Mouse (Mus musculus): ENCODE data around the gene Calml4. TPM values are rescaled to one million over a fixed set of nuclear protein-coding genes. Genes with fewer than 3 reads are reported as not detected.

The Calml4 gene
- total and polyA plus RNA-seq, 3 experiments: not detected

GRCm38 (mm10) chr9:62901736-62902135 lies 43.9 kb downstream of the Calml4 start:
- DNase-seq (ENCODE audit: extremely low read depth): no peak
- Histone ChIP-seq H3K4me3 (replicated peaks in 1 of 3; ENCODE audit: low read depth in 2 of 3, low read length in 2 of 3, poor library complexity in 1 of 3) (no peak overlapping the region), H3K27me3 (replicated peaks) (no peaks in the 10 kb centered on the region), H3K27ac (ENCODE audit: insufficient read depth, low read depth) (no peak overlapping the region), H3K4me2 (ENCODE audit: insufficient read depth, low read depth, poor library complexity, severe bottlenecking) (no peak overlapping the region), H3K4me1 (ENCODE audit: control insufficient read depth in 1 of 2, insufficient read depth in 2 of 2) (no peaks in the 10 kb centered on the region), H3K79me2 (replicated peaks; ENCODE audit: control insufficient read depth, extremely low read depth, insufficient read depth, poor library complexity, severe bottlenecking) (no peaks in the 10 kb centered on the region), H3K9me3 (replicated peaks; ENCODE audit: low read length) (peaks cover 8% of the 10 kb centered on the region), H3K36me3 (replicated peaks in 1 of 2; ENCODE audit: control insufficient read depth in 1 of 2, insufficient read depth in 1 of 2, low read length in 1 of 2) (peaks cover 14 to 64% of the 10 kb centered on the region in 2 experiments), H3K9ac (ENCODE audit: insufficient read depth, low read depth) (no peak overlapping the region)
- in situ Hi-C loops (cut with MboI; ENCODE audit: low pct_ligation_motif_present, low pct_unique_long_range_greater_than_20kb, low sequenced_read_pairs) (no loop called here), dilution Hi-C loops (cut with MboI; ENCODE audit: extremely low pct_ligation_motif_present, extremely low pct_unique_long_range_greater_than_20kb, low sequenced_read_pairs) (no loop called here)
- TF ChIP-seq MAZ (IDR thresholded peaks at IDR 0.05; ENCODE audit: low read depth, low read length) (no peak), PAX5 (IDR thresholded peaks at IDR 0.05; ENCODE audit: low read length) (no peak), NRF1 (IDR thresholded peaks at IDR 0.05; ENCODE audit: low read depth, low read length) (no peak), ETS1 (conservative IDR thresholded peaks at IDR 0.05; ENCODE audit: low read depth, low read length) (no peak), IRF4 (IDR thresholded peaks at IDR 0.05; ENCODE audit: low read depth, low read length) (no peak), CTCF (conservative IDR thresholded peaks at IDR 0.05 in 1 of 2, IDR thresholded peaks at IDR 0.05 in 1 of 2; ENCODE audit: low read depth in 2 of 2, low read length in 2 of 2) (no peak), TBP (conservative IDR thresholded peaks at IDR 0.05; ENCODE audit: low read depth, low read length) (no peak), MEF2A (IDR thresholded peaks at IDR 0.05; ENCODE audit: borderline replicate concordance, low read depth, low read length) (no peak), BHLHE40 (IDR thresholded peaks at IDR 0.05; ENCODE audit: low read depth, low read length) (no peak), GABPA (IDR thresholded peaks at IDR 0.05; ENCODE audit: insufficient replicate concordance, low read depth, low read length) (no peak), POLR2A (IDR thresholded peaks at IDR 0.05; ENCODE audit: low read depth, low read length) (no peak), RCOR1 (conservative IDR thresholded peaks at IDR 0.05; ENCODE audit: low read depth, low read length) (no peak), RAD21 (IDR thresholded peaks at IDR 0.05; ENCODE audit: low read depth, low read length) (no peak), NELFE (IDR thresholded peaks at IDR 0.05; ENCODE audit: low read depth, low read length) (no peak)

GRCm38 (mm10) chr9:62903841-62904240 lies 46.0 kb downstream of the Calml4 start:
- no peak overlapping the region for H3K4me2 ChIP-seq (ENCODE audit: insufficient read depth, low read depth, poor library complexity, severe bottlenecking)
- in situ Hi-C loops (cut with MboI; ENCODE audit: low pct_ligation_motif_present, low pct_unique_long_range_greater_than_20kb, low sequenced_read_pairs) (no loop called here), dilution Hi-C loops (cut with MboI; ENCODE audit: extremely low pct_ligation_motif_present, extremely low pct_unique_long_range_greater_than_20kb, low sequenced_read_pairs) (no loop called here)
- TF ChIP-seq GABPA (IDR thresholded peaks at IDR 0.05; ENCODE audit: insufficient replicate concordance, low read depth, low read length) (no peak), MAZ (IDR thresholded peaks at IDR 0.05; ENCODE audit: low read depth, low read length) (no peak), TBP (conservative IDR thresholded peaks at IDR 0.05; ENCODE audit: low read depth, low read length) (no peak)
- no peak overlapping the region for H3K4me3 ChIP-seq (replicated peaks in 1 of 3; ENCODE audit: low read depth in 2 of 3, low read length in 2 of 3, poor library complexity in 1 of 3)
- no peaks in the 10 kb centered on the region for H3K4me1 ChIP-seq (ENCODE audit: control insufficient read depth in 1 of 2, insufficient read depth in 2 of 2)
- no peaks in the 10 kb centered on the region for H3K27me3 ChIP-seq (replicated peaks)
- DNase-seq (ENCODE audit: extremely low read depth): no peak
- H3K27ac ChIP-seq (ENCODE audit: insufficient read depth, low read depth): no peak overlapping the region
- H3K79me2 ChIP-seq (replicated peaks; ENCODE audit: control insufficient read depth, extremely low read depth, insufficient read depth, poor library complexity, severe bottlenecking): no peaks in the 10 kb centered on the region
- peaks cover 18 to 63% of the 10 kb centered on the region in 2 experiments for H3K36me3 ChIP-seq (replicated peaks in 1 of 2; ENCODE audit: control insufficient read depth in 1 of 2, insufficient read depth in 1 of 2, low read length in 1 of 2)
- H3K9me3 ChIP-seq (replicated peaks; ENCODE audit: low read length): peaks cover 8% of the 10 kb centered on the region
- H3K9ac ChIP-seq (ENCODE audit: insufficient read depth, low read depth): no peak overlapping the region

GRCm38 (mm10) chr9:62905039-62905438 lies 47.2 kb downstream of the Calml4 start:
- H3K27me3 ChIP-seq (replicated peaks): no peaks in the 10 kb centered on the region
- in situ Hi-C loops (cut with MboI; ENCODE audit: low pct_ligation_motif_present, low pct_unique_long_range_greater_than_20kb, low sequenced_read_pairs): no loop called here
- H3K4me3 ChIP-seq (replicated peaks in 1 of 3; ENCODE audit: low read depth in 2 of 3, low read length in 2 of 3, poor library complexity in 1 of 3): no peak overlapping the region
- dilution Hi-C loops (cut with MboI; ENCODE audit: extremely low pct_ligation_motif_present, extremely low pct_unique_long_range_greater_than_20kb, low sequenced_read_pairs): no loop called here
- peaks cover 21 to 69% of the 10 kb centered on the region in 2 experiments for H3K36me3 ChIP-seq (replicated peaks in 1 of 2; ENCODE audit: control insufficient read depth in 1 of 2, insufficient read depth in 1 of 2, low read length in 1 of 2)
- peaks cover 8% of the 10 kb centered on the region for H3K9me3 ChIP-seq (replicated peaks; ENCODE audit: low read length)
- H3K4me1 ChIP-seq (ENCODE audit: control insufficient read depth in 1 of 2, insufficient read depth in 2 of 2): no peaks in the 10 kb centered on the region
- DNase-seq (ENCODE audit: extremely low read depth): no peak
- no peak overlapping the region for H3K9ac ChIP-seq (ENCODE audit: insufficient read depth, low read depth)
- TF ChIP-seq MAX (IDR thresholded peaks at IDR 0.05; ENCODE audit: low read length) (no peak), GABPA (IDR thresholded peaks at IDR 0.05; ENCODE audit: insufficient replicate concordance, low read depth, low read length) (no peak), ZKSCAN1 (IDR thresholded peaks at IDR 0.05; ENCODE audit: borderline replicate concordance, low read depth, low read length) (no peak), SIN3A (IDR thresholded peaks at IDR 0.05; ENCODE audit: low read length) (no peak), KAT2A (IDR thresholded peaks at IDR 0.05; ENCODE audit: insufficient replicate concordance, low read length) (no peak), ZC3H11A (IDR thresholded peaks at IDR 0.05; ENCODE audit: low read depth, low read length) (no peak), ZNF384 (IDR thresholded peaks at IDR 0.05; ENCODE audit: low read depth, low read length) (no peak), PAX5 (IDR thresholded peaks at IDR 0.05; ENCODE audit: low read length) (no peak), HCFC1 (IDR thresholded peaks at IDR 0.05; ENCODE audit: low read depth, low read length) (no peak), ETS1 (conservative IDR thresholded peaks at IDR 0.05; ENCODE audit: low read depth, low read length) (no peak), MAZ (IDR thresholded peaks at IDR 0.05; ENCODE audit: low read depth, low read length) (no peak), POLR2AphosphoS2 (IDR thresholded peaks at IDR 0.05; ENCODE audit: low read depth, low read length) (no peak), USF2 (conservative IDR thresholded peaks at IDR 0.05; ENCODE audit: low read depth, low read length) (no peak), BHLHE40 (IDR thresholded peaks at IDR 0.05; ENCODE audit: low read depth, low read length) (no peak), USF1 (IDR thresholded peaks at IDR 0.05; ENCODE audit: low read depth, low read length) (no peak)
- no peak overlapping the region for H3K27ac ChIP-seq (ENCODE audit: insufficient read depth, low read depth)
- H3K79me2 ChIP-seq (replicated peaks; ENCODE audit: control insufficient read depth, extremely low read depth, insufficient read depth, poor library complexity, severe bottlenecking): no peaks in the 10 kb centered on the region
- no peak overlapping the region for H3K4me2 ChIP-seq (ENCODE audit: insufficient read depth, low read depth, poor library complexity, severe bottlenecking)
